Mouse (Mus musculus): ENCODE measurements at regions not wholly inside any gene's neighbourhood (a gene's known extent, or its start where the extent isn't known, plus 50 kb on each side); places are given as distances from the start of the nearest gene placed in this dataset.

DNA sequence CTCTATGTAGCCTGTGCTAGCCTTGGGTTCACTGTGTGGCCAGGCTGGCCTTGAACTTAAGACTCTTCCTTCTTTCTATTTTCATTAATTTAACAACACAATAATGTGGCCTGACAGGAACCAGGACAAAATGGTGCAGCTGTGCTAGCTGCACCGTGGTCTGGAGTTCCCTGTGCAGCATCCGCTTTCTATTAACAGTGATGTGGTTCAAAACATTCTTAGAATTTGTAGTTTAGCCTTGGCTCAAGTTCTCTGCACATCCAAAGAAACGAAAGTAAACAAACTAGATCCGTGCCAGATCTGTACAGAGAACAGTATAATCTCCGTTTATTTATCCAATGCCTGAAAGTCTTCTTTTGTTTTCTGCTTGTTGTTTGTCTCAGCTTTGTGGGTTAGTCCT lies 88.5 kb downstream of the Irx1 start:
- WGBS, result 77% methylated on average over 5 of the region's 5 CpGs
- Histone ChIP-seq H3K27ac (ENCODE audit: insufficient read depth, low read length) (no peak overlapping the region), H3K27me3 (ENCODE audit: control insufficient read depth, insufficient read depth, low read length) (no peaks in the 10 kb centered on the region), H3K4me1 (ENCODE audit: control insufficient read depth, insufficient read depth, low read length) (no peaks in the 10 kb centered on the region), H3K4me3 (replicated peaks; ENCODE audit: insufficient read depth, low read depth, low read length) (no peak overlapping the region)
- TF ChIP-seq CTCF (IDR thresholded peaks at IDR 0.05; ENCODE audit: borderline replicate concordance, insufficient read depth, low read depth, low read length), result no peak
- no peak for TF ChIP-seq POLR2A (IDR thresholded peaks at IDR 0.05; ENCODE audit: borderline replicate concordance, insufficient read depth, low read length)
- no peak for DNase-seq

DNA sequence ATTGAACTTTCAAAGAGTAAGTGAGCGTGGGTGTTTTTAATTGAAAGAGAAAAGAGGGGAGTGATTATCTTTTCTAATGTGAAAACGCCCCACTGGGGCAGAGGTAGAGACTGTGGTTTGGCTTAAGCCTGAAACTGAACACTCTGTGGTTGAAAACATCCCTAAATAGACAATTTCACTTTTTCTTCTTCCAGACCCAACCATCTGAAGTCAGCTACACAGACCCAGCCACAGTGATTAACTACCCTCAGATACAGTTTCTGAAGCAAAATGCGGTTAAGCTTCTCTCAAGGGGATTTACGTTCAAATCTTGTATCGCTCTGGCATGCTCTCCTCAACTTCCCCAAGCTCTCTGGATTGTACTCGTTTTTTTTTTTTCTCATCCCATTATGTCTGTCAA lies 94.8 kb downstream of the Irx1 start:
- H3K4me1 ChIP-seq (ENCODE audit: control insufficient read depth, insufficient read depth, low read length), result no peaks in the 10 kb centered on the region
- no peak overlapping the region for H3K27ac ChIP-seq (ENCODE audit: insufficient read depth, low read length)
- TF ChIP-seq POLR2A (IDR thresholded peaks at IDR 0.05; ENCODE audit: borderline replicate concordance, insufficient read depth, low read length) (no peak), CTCF (IDR thresholded peaks at IDR 0.05; ENCODE audit: borderline replicate concordance, insufficient read depth, low read depth, low read length) (no peak)
- no peak for DNase-seq
- no peaks in the 10 kb centered on the region for H3K27me3 ChIP-seq (ENCODE audit: control insufficient read depth, insufficient read depth, low read length)
- H3K4me3 ChIP-seq (replicated peaks; ENCODE audit: insufficient read depth, low read depth, low read length), result no peak overlapping the region
- 78% methylated on average over 6 of the region's 6 CpGs for WGBS

DNA sequence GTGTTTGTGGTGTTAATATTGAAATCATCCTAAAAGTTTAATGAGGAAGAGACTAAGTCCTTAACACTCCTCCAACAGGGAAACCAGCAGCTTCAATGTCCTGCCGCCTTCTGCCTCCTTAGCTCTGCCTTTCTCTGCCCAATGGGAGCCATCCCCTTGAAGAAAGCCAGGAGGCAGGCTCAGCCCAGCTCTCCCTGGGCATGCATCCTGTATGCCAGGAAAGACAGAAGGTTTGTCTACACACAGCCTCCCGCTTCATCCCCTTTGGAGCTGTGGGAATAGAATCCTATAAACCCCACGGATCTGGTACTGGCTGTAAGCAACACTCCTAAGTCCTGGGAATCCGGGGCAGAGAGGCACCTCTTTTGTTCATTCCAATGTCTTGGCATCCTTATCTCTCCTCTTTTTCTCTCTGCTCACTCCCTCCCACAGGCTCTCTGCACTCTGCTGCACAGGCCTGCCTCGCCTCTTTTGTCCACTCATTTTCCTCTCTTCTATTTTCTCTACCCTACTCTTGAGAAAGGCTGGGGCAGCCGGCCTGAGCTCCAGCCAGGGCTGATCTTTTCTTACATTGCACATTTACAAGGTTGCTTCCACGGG lies 110.0 kb downstream of the Irx1 start:
- H3K27ac ChIP-seq (ENCODE audit: insufficient read depth, low read length), result no peak overlapping the region
- no peak overlapping the region for H3K4me3 ChIP-seq (replicated peaks; ENCODE audit: insufficient read depth, low read depth, low read length)
- H3K27me3 ChIP-seq (ENCODE audit: control insufficient read depth, insufficient read depth, low read length), result no peaks in the 10 kb centered on the region
- 0 out of 2 replicates have a peak, but pooled peaks cover 4% of the 10 kb centered on the region for H3K4me1 ChIP-seq (ENCODE audit: control insufficient read depth, insufficient read depth, low read length)
- peak; percentile 22 to 26 for DNase-seq
- 17% methylated on average over 7 of the region's 7 CpGs for WGBS
- TF ChIP-seq CTCF (IDR thresholded peaks at IDR 0.05; ENCODE audit: borderline replicate concordance, insufficient read depth, low read depth, low read length) (no peak), POLR2A (IDR thresholded peaks at IDR 0.05; ENCODE audit: borderline replicate concordance, insufficient read depth, low read length) (no peak)

DNA sequence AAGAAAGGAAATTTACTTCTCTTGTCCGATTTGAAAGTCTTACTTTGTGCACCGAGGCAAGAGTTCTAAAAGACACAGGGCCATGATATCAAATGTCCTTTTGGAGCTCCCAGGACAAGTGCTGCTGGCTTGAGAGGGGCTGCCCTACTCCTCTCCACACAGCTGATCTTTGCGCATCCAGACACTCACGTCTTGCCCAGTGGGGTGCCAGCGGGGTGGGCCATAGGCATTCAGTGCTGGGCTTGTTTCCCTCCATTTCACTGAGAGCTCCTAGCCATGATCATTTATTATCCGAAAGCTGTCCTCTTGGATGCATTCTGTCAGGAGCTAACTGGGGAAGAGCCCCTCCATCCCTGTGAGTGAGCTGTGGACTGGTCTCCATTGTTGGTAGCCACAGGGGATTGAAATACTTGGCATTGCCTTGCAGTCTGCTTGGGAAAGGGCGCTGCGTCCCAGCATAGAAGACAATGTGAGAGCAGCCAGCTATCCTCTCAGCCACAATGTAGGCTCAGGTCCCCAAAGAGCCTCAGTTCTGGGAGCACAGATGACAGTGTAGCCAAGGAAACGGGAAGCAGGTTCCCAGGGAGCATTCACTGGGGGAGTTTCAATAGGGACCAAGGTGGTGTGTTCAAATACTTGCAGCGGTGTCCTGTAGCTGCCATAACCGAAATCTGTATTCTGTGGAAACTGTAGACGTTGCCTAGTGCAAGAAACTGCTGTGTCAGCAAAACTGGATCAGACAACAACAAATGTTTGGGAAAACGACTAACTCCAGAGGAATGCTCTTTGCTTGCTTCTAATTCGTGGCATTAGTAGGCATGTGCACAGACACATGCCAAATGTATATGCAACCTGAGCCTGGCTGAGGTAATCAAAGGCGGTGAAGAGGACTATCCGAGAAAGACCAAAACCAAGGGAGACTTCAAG lies 159.2 kb downstream of the Irx1 start:
- TF ChIP-seq POLR2A (IDR thresholded peaks at IDR 0.05; ENCODE audit: borderline replicate concordance, insufficient read depth, low read length) (no peak), CTCF (IDR thresholded peaks at IDR 0.05; ENCODE audit: borderline replicate concordance, insufficient read depth, low read depth, low read length) (no peak)
- Histone ChIP-seq H3K4me1 (ENCODE audit: control insufficient read depth, insufficient read depth, low read length) (no peaks in the 10 kb centered on the region), H3K27ac (ENCODE audit: insufficient read depth, low read length) (no peak overlapping the region), H3K27me3 (ENCODE audit: control insufficient read depth, insufficient read depth, low read length) (no peaks in the 10 kb centered on the region), H3K4me3 (replicated peaks; ENCODE audit: insufficient read depth, low read depth, low read length) (no peak overlapping the region)
- 15% methylated on average over 16 of the region's 16 CpGs for WGBS
- peak; percentile 16 to 43 for DNase-seq

DNA sequence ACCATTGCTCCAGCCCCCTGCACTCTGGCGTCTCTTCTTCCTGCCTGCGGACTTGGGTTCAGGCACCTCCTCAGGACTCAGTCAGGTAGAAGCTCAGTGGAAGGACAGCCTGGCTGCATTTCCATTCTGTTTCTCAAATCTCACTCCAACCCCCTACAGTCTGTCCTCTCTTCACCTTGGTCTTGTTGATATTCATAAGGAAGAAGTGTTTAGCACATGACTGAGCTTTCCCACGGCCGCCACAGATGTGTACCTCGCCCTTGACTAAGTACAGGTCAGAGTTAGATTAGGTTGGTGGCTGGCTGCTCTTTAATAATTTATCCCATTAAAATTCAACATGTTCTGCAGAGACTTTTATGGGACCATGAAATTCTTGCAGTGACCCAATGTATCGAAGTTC lies 165.2 kb downstream of the Irx1 start:
- DNase-seq, result no peak
- Histone ChIP-seq H3K4me3 (replicated peaks; ENCODE audit: insufficient read depth, low read depth, low read length) (no peak overlapping the region), H3K27ac (ENCODE audit: insufficient read depth, low read length) (no peak overlapping the region), H3K27me3 (ENCODE audit: control insufficient read depth, insufficient read depth, low read length) (no peaks in the 10 kb centered on the region), H3K4me1 (ENCODE audit: control insufficient read depth, insufficient read depth, low read length) (no peaks in the 10 kb centered on the region)
- TF ChIP-seq POLR2A (IDR thresholded peaks at IDR 0.05; ENCODE audit: borderline replicate concordance, insufficient read depth, low read length), result no peak
- no peak for TF ChIP-seq CTCF (IDR thresholded peaks at IDR 0.05; ENCODE audit: borderline replicate concordance, insufficient read depth, low read depth, low read length)
- 84% methylated on average over 6 of the region's 6 CpGs for WGBS

DNA sequence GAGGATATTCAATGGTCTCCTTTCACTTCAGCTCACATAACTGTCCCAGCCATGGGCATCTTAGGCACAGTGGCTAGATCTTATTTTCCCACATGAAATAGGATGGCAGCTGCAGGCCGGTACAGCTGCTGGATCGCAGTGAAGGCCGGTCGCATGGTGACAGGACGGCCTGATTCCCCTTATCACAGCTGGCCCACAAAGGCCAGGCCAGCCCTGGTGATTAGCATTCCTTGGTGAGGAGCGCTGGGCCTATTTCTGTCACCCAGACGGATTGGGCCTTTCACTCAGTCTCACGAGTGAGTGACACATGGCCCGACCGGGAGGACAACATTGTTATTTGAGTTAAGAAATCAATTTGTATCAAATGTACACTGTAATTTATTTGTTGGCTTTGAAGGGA lies 178.8 kb downstream of the Irx1 start:
- 51% methylated on average over 10 of the region's 10 CpGs for whole genome bisulfite sequencing
- DNase-seq, result no peak

DNA sequence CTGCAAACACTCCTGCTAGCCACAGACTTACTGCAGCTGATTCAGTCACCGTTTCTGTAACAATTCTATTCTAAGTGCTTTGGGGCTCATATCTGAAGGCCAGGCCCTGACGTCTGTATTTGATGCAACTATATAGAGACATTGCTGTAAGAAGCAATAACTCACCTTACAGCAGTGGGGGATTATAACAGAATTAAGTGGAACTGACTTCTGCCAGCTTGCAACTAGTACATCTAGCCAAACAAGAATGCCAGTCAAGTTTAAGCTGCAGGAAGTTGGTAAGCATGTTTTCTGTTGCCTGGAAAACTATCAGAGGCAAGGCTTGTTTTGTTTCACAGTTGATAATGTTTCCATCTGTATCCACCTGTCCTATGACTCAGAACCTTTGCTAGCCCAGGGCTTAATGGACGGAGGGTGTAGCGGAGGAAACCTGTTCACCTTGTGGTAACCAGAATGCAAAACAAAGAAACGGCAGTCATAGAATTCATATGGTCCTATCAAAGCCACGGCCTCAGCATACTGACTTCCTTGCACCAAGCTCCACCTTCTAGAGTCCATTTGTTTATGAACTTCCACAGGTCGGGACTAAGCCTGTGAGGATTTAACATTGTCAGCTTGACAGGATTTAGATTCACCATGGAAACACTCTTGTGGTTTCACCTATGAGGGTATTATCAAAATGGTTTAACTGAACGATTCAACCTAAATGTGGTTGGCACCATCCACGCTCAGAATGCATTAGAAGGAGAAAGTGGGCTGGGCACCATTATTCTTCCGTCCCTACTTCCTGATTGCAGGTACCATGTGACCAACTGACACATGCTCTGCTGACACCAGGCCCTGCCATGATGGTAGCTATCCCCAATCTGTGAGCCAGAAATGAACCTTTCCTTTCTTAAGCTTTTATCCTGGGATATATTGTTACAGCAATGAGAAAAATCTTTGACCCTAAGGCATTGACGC lies 216.2 kb downstream of the Irx1 start:
- no peak for TF ChIP-seq CTCF (IDR thresholded peaks at IDR 0.05; ENCODE audit: borderline replicate concordance, insufficient read depth, low read depth, low read length)
- TF ChIP-seq POLR2A (IDR thresholded peaks at IDR 0.05; ENCODE audit: borderline replicate concordance, insufficient read depth, low read length), result no peak
- DNase-seq, result no peak
- no peaks in the 10 kb centered on the region for H3K27me3 ChIP-seq (ENCODE audit: control insufficient read depth, insufficient read depth, low read length)
- 81% methylated on average over 11 of the region's 11 CpGs for WGBS
- no peak overlapping the region for H3K4me3 ChIP-seq (replicated peaks; ENCODE audit: insufficient read depth, low read depth, low read length)
- H3K27ac ChIP-seq (ENCODE audit: insufficient read depth, low read length), result no peak overlapping the region
- H3K4me1 ChIP-seq (ENCODE audit: control insufficient read depth, insufficient read depth, low read length), result no peaks in the 10 kb centered on the region

More for the DNA sequence above, 178.8 kb downstream of the Irx1 start:
- no peak overlapping the region for H3K27ac ChIP-seq (ENCODE audit: insufficient read depth, low read length)
- H3K4me1 ChIP-seq (ENCODE audit: control insufficient read depth, insufficient read depth, low read length), result no peaks in the 10 kb centered on the region; the same call in 1 of the 2 replicates
- no peaks in the 10 kb centered on the region for H3K27me3 ChIP-seq (ENCODE audit: control insufficient read depth, insufficient read depth, low read length)
- TF ChIP-seq POLR2A (IDR thresholded peaks at IDR 0.05; ENCODE audit: borderline replicate concordance, insufficient read depth, low read length) (no peak), CTCF (IDR thresholded peaks at IDR 0.05; ENCODE audit: borderline replicate concordance, insufficient read depth, low read depth, low read length) (no peak)
- H3K4me3 ChIP-seq (replicated peaks; ENCODE audit: insufficient read depth, low read depth, low read length), result no peak overlapping the region
